Mouse (Mus musculus): Measurements from ENCODE around the gene Hist1h4d. TPM values are rescaled to one million over a fixed set of nuclear protein-coding genes. Genes with fewer than 3 reads are reported as not detected.

The Hist1h4d gene
- polyA plus RNA-seq, 2 experiments = 3.2 to 10.4 TPM

Other genes starting within 250 kb of the Hist1h4d start
- 1 to 10 TPM in 1 of 2 experiments, under 1 TPM in 1; 0.22 to 1.4 TPM for gene Zfp322a, start 212.4 kb upstream of the Hist1h4d start, polyA plus RNA-seq (2012; fragmentation: generic; extraction: Trizol)
- 10 to 100 TPM in 1 of 2 experiments, 1 to 10 TPM in 1; 9.5 to 13.6 TPM for gene Abt1, start 157.7 kb upstream of the Hist1h4d start, polyA plus RNA-seq (2012; fragmentation: generic; extraction: Trizol)
- gene Btn1a1, start 115.7 kb upstream of the Hist1h4d start, polyA plus RNA-seq (2012; fragmentation: generic; extraction: Trizol) = not detected
- under 1 TPM in 1 of 2 experiments, not detected in 1; 0.15 TPM for gene Btn2a2, start 92.7 kb upstream of the Hist1h4d start, polyA plus RNA-seq (2012; fragmentation: generic; extraction: Trizol)
- gene Hist1h4h, start 50.5 kb upstream of the Hist1h4d start, polyA plus RNA-seq (2012; fragmentation: generic; extraction: Trizol) = 10 to 100 TPM; 21.7 to 26.9 TPM
- gene Hist1h2af, start 47.7 kb upstream of the Hist1h4d start, polyA plus RNA-seq (2012; fragmentation: generic; extraction: Trizol) = 10 to 100 TPM; 20.1 to 25.8 TPM
- gene Hist1h3g, start 46.2 kb upstream of the Hist1h4d start, polyA plus RNA-seq (2012; fragmentation: generic; extraction: Trizol) = 10 to 100 TPM in 1 of 2 experiments, 1 to 10 TPM in 1; 4.5 to 20.4 TPM
- 1 to 10 TPM; 1.5 to 3.4 TPM for gene Hist1h2bh, start 38.2 kb upstream of the Hist1h4d start, polyA plus RNA-seq (2012; fragmentation: generic; extraction: Trizol)
- gene Hist1h3f, start 37.5 kb upstream of the Hist1h4d start, polyA plus RNA-seq (2012; fragmentation: generic; extraction: Trizol) = 1 to 10 TPM in 1 of 2 experiments, under 1 TPM in 1; 0.91 to 3.6 TPM
- 10 to 100 TPM in 1 of 2 experiments, 1 to 10 TPM in 1; 6.4 to 30.1 TPM for gene Hist1h4f, start 29.9 kb upstream of the Hist1h4d start, polyA plus RNA-seq (2012; fragmentation: generic; extraction: Trizol)
- gene Hist1h1d, start 28.3 kb upstream of the Hist1h4d start, polyA plus RNA-seq (2012; fragmentation: generic; extraction: Trizol) = under 1 TPM; 0.65 to 0.84 TPM
- 1 to 10 TPM; 1.8 to 8.3 TPM for gene Hist1h3e, start 19.2 kb upstream of the Hist1h4d start, polyA plus RNA-seq (2012; fragmentation: generic; extraction: Trizol)
- 10 to 100 TPM in 1 of 2 experiments, 1 to 10 TPM in 1; 9.3 to 21.9 TPM for gene Hist1h2ae, start 10.4 kb upstream of the Hist1h4d start, polyA plus RNA-seq (2012; fragmentation: generic; extraction: Trizol)
- gene Hist1h2bg, start 10.2 kb upstream of the Hist1h4d start, polyA plus RNA-seq (2012; fragmentation: generic; extraction: Trizol) = 10 to 100 TPM in 1 of 2 experiments, 1 to 10 TPM in 1; 7.9 to 12.4 TPM
- 10 to 100 TPM in 1 of 2 experiments, 1 to 10 TPM in 1; 2.2 to 10.3 TPM for gene Hist1h2bf, start 7.4 kb upstream of the Hist1h4d start, polyA plus RNA-seq (2012; fragmentation: generic; extraction: Trizol)
- 1 to 10 TPM; 1.1 to 3.1 TPM for gene Hist1h2ad, start 7.2 kb upstream of the Hist1h4d start, polyA plus RNA-seq (2012; fragmentation: generic; extraction: Trizol)
- gene Hist1h3d, start 5.8 kb upstream of the Hist1h4d start, polyA plus RNA-seq (2012; fragmentation: generic; extraction: Trizol) = 1 to 10 TPM; 2.9 to 3.0 TPM
- 1 to 10 TPM; 1.4 to 2.5 TPM for gene Hist1h2be, start 39.5 kb downstream of the Hist1h4d start, polyA plus RNA-seq (2012; fragmentation: generic; extraction: Trizol)
- 1 to 10 TPM; 1.7 to 3.9 TPM for gene Hist1h1e, start 41.0 kb downstream of the Hist1h4d start, polyA plus RNA-seq (2012; fragmentation: generic; extraction: Trizol)
- gene Hist1h2ac, start 102.3 kb downstream of the Hist1h4d start, polyA plus RNA-seq (2012; fragmentation: generic; extraction: Trizol) = under 1 TPM; 0.98 TPM
- 10 to 100 TPM; 11.8 to 98.9 TPM for gene Hist1h2bc, start 102.6 kb downstream of the Hist1h4d start, polyA plus RNA-seq (2012; fragmentation: generic; extraction: Trizol)
- under 1 TPM in 1 of 2 experiments, not detected in 1; 0.27 TPM for gene Hist1h1t, start 114.2 kb downstream of the Hist1h4d start, polyA plus RNA-seq (2012; fragmentation: generic; extraction: Trizol)
- 1 to 10 TPM; 1.3 to 3.2 TPM for gene Hist1h4c, start 116.9 kb downstream of the Hist1h4d start, polyA plus RNA-seq (2012; fragmentation: generic; extraction: Trizol)
- gene Hfe, start 129.3 kb downstream of the Hist1h4d start, polyA plus RNA-seq (2012; fragmentation: generic; extraction: Trizol) = under 1 TPM; 0.15 to 0.91 TPM
- 100 to 1,000 TPM in 1 of 2 experiments, 10 to 100 TPM in 1; 12.7 to 138 TPM for gene Hist1h1c, start 157.2 kb downstream of the Hist1h4d start, polyA plus RNA-seq (2012; fragmentation: generic; extraction: Trizol)
- 10 to 100 TPM in 1 of 2 experiments, 1 to 10 TPM in 1; 5.7 to 21.7 TPM for gene Hist1h3c, start 164.0 kb downstream of the Hist1h4d start, polyA plus RNA-seq (2012; fragmentation: generic; extraction: Trizol)
- 10 to 100 TPM in 1 of 2 experiments, 1 to 10 TPM in 1; 3.2 to 12.9 TPM for gene Hist1h2bb, start 165.1 kb downstream of the Hist1h4d start, polyA plus RNA-seq (2012; fragmentation: generic; extraction: Trizol)
- 10 to 100 TPM in 1 of 2 experiments, 1 to 10 TPM in 1; 4.4 to 13.0 TPM for gene Hist1h2ab, start 169.5 kb downstream of the Hist1h4d start, polyA plus RNA-seq (2012; fragmentation: generic; extraction: Trizol)
- 1 to 10 TPM; 2.9 to 8.0 TPM for gene Hist1h3b, start 170.7 kb downstream of the Hist1h4d start, polyA plus RNA-seq (2012; fragmentation: generic; extraction: Trizol)
- 10 to 100 TPM; 12.9 to 53.5 TPM for gene Hist1h4b, start 175.4 kb downstream of the Hist1h4d start, polyA plus RNA-seq (2012; fragmentation: generic; extraction: Trizol)
- 10 to 100 TPM in 1 of 2 experiments, 1 to 10 TPM in 1; 4.4 to 17.3 TPM for gene Hist1h4a, start 179.6 kb downstream of the Hist1h4d start, polyA plus RNA-seq (2012; fragmentation: generic; extraction: Trizol)
- 1 to 10 TPM; 3.2 to 8.0 TPM for gene Hist1h3a, start 180.8 kb downstream of the Hist1h4d start, polyA plus RNA-seq (2012; fragmentation: generic; extraction: Trizol)
- gene Hist1h1a, start 182.1 kb downstream of the Hist1h4d start, polyA plus RNA-seq (2012; fragmentation: generic; extraction: Trizol) = 1 to 10 TPM in 1 of 2 experiments, under 1 TPM in 1; 0.26 to 1.2 TPM
- under 1 TPM in 1 of 2 experiments, not detected in 1; 0.05 TPM for gene Trim38, start 188.3 kb downstream of the Hist1h4d start, polyA plus RNA-seq (2012; fragmentation: generic; extraction: Trizol)
- gene Slc17a2, start 225.4 kb downstream of the Hist1h4d start, polyA plus RNA-seq (2012; fragmentation: generic; extraction: Trizol) = not detected